Mouse (Mus musculus): ENCODE data around the gene Kcne1l. TPM values are rescaled to one million over a fixed set of nuclear protein-coding genes. Genes with fewer than 3 reads are reported as not detected.

The Kcne1l gene
- polyA plus RNA-seq (2012; rRNA removed) = 3.5 and 4.4 TPM in 2 replicates

GRCm38 (mm10) chrX:142305869-142306581 is at the start of gene Kcne1l:
Kcne1l (minus strand) TSS chrX:142306294.

Other genes with a start within 250 kb of the Kcne1l start
- not detected in 2 replicates for gene Gucy2f, start 109.4 kb downstream of the Kcne1l start, polyA plus RNA-seq (2012; rRNA removed)
- gene Nxt2, start 79.5 kb downstream of the Kcne1l start, polyA plus RNA-seq (2012; rRNA removed) = 0.61 and 0.68 TPM in 2 replicates
- gene Acsl4, start 84.2 kb upstream of the Kcne1l start, polyA plus RNA-seq (2012; rRNA removed) = 7.6 and 11.5 TPM in 2 replicates

Measured in ovary, adult 2 months (tissue).